In genomic region chr12:13834723-13835122, GRCm38 (mm10) we compare ENCODE assay signal across 23 mouse cellular contexts.
"Had no signal": no experiment of that assay in that cellular context is flagged by ENCODE, and none has a peak within 500 bp of the region (broad histone marks: within the 10 kb centered on the region; RNA-seq: fewer than 3 reads in every experiment).

No protein-coding gene starts in this region.

- ATAC-seq: liver, embryonic 12.5 days; midbrain, embryonic 13.5 days had no signal

- H3K9me3 ChIP-seq: kidney, embryonic 15.5 days; limb, embryonic 10.5 days; limb, embryonic 13.5 days; liver, embryonic 12.5 days; liver, embryonic 15.5 days; lung, embryonic 15.5 days; megakaryocyte, embryonic 14.5 days; midbrain, embryonic 10.5 days; midbrain, embryonic 13.5 days; neural tube, embryonic 12.5 days; neural tube, embryonic 15.5 days; stomach, embryonic 15.5 days had no signal

- H3K27me3 ChIP-seq: kidney, embryonic 15.5 days; limb, embryonic 13.5 days; liver, embryonic 12.5 days; liver, embryonic 15.5 days; lung, embryonic 15.5 days; megakaryocyte, embryonic 14.5 days; midbrain, embryonic 13.5 days; neural tube, embryonic 12.5 days; neural tube, embryonic 15.5 days; stomach, embryonic 15.5 days had no signal

- H3K4me1 ChIP-seq: kidney, embryonic 15.5 days; limb, embryonic 10.5 days; limb, embryonic 13.5 days; liver, embryonic 12.5 days; liver, embryonic 15.5 days; lung, embryonic 15.5 days; megakaryocyte, embryonic 14.5 days; midbrain, embryonic 10.5 days; midbrain, embryonic 13.5 days; neural tube, embryonic 12.5 days; neural tube, embryonic 15.5 days; stomach, embryonic 15.5 days had no signal

- H3K9ac ChIP-seq: kidney, embryonic 15.5 days; limb, embryonic 13.5 days; liver, embryonic 12.5 days; liver, embryonic 15.5 days; lung, embryonic 15.5 days; midbrain, embryonic 13.5 days; neural tube, embryonic 12.5 days; neural tube, embryonic 15.5 days; stomach, embryonic 15.5 days had no signal

- H3K36me3 ChIP-seq: kidney, embryonic 15.5 days; limb, embryonic 10.5 days; limb, embryonic 13.5 days; liver, embryonic 12.5 days; liver, embryonic 15.5 days; lung, embryonic 15.5 days; midbrain, embryonic 10.5 days; midbrain, embryonic 13.5 days; neural tube, embryonic 12.5 days; neural tube, embryonic 15.5 days; stomach, embryonic 15.5 days had no signal

- H3K27ac ChIP-seq: kidney, embryonic 15.5 days; limb, embryonic 10.5 days; limb, embryonic 13.5 days; liver, embryonic 12.5 days; liver, embryonic 15.5 days; lung, embryonic 15.5 days; midbrain, embryonic 10.5 days; midbrain, embryonic 13.5 days; neural tube, embryonic 12.5 days; neural tube, embryonic 15.5 days; stomach, embryonic 15.5 days had no signal

- H3K4me2 ChIP-seq: kidney, embryonic 15.5 days; limb, embryonic 13.5 days; liver, embryonic 12.5 days; liver, embryonic 15.5 days; lung, embryonic 15.5 days; midbrain, embryonic 13.5 days; neural tube, embryonic 12.5 days; neural tube, embryonic 15.5 days; stomach, embryonic 15.5 days had no signal

- DNase-seq: kidney, adult 8-10 months; kidney, postnatal 10 days; kidney, postnatal 36 days; liver; lung, adult 18-20 months; lung, postnatal 10 days; lung, postnatal 36 days; retina, postnatal 1 day; right cerebral cortex, postnatal 25 days; spleen, adult 18-20 months; thymus, postnatal 25 days had no signal

- H3K4me3 ChIP-seq: kidney, embryonic 15.5 days; limb, embryonic 10.5 days; limb, embryonic 13.5 days; liver, embryonic 12.5 days; liver, embryonic 15.5 days; lung, embryonic 15.5 days; megakaryocyte, embryonic 14.5 days; midbrain, embryonic 10.5 days; midbrain, embryonic 13.5 days; neural tube, embryonic 12.5 days; neural tube, embryonic 15.5 days; stomach, embryonic 15.5 days had no signal
